Mouse (Mus musculus) stomach, embryonic 15.5 days (tissue): ENCODE measurements around the gene Celf2. TPM values are rescaled to one million over a fixed set of nuclear protein-coding genes. Genes with fewer than 3 reads are reported as not detected.

Experiments
- ATAC-seq: fragments of 200-750 bp; cut with Nextera tagmentation; 2 replicates; pipeline ENCODE4 v1.8.0; 2017; ENCODE audit warnings: low read depth, moderate number of reproducible peaks, moderate TSS enrichment; ENCODE audit not compliant: insufficient read depth, low FRiP score
- H3K27ac ChIP-seq: fragments of 300-500 bp; sonication (generic); 2 replicates; pipeline ENCODE4 v1.5.1; 2015; ENCODE audit warnings: mild to moderate bottlenecking, inconsistent platforms
- H3K27me3 ChIP-seq: fragments of 300-500 bp; sonication (generic); replicated peaks from 2 replicates; pipeline ENCODE4 v1.6.1; 2015; ENCODE audit warnings: inconsistent platforms
- H3K36me3 ChIP-seq: fragments of 300-500 bp; sonication (generic); 2 replicates; pipeline ENCODE4 v1.6.1; 2015; ENCODE audit warnings: inconsistent platforms
- H3K4me1 ChIP-seq: fragments of 300-500 bp; sonication (generic); 2 replicates; pipeline ENCODE4 v1.6.1; 2015; ENCODE audit warnings: inconsistent platforms
- H3K4me2 ChIP-seq: fragments of 300-500 bp; sonication (generic); 2 replicates; pipeline ENCODE4 v1.6.1; 2015; ENCODE audit warnings: mild to moderate bottlenecking, inconsistent platforms
- H3K4me3 ChIP-seq: fragments of 300-500 bp; sonication (generic); replicated peaks from 2 replicates; pipeline ENCODE4 v1.5.1; 2015; ENCODE audit warnings: inconsistent platforms
- H3K9ac ChIP-seq: fragments of 300-500 bp; sonication (generic); 2 replicates; pipeline ENCODE4 v1.6.1; 2015; ENCODE audit warnings: inconsistent platforms
- H3K9me3 ChIP-seq: fragments of 300-500 bp; sonication (generic); 2 replicates; pipeline ENCODE4 v1.6.1; 2016; ENCODE audit warnings: inconsistent platforms
- WGBS: fragments of 180-500 bp; shearing (Covaris S2); methylation state at CpG from one replicate; pipeline ENCODE4 v1.1.7; 2015; 5-methylcytosine and 5-hydroxymethylcytosine counted together
- polyA plus RNA-seq: library from polyadenylated mRNA; unstranded; fragments of >200 nt; fragmentation: Nextera tagmentation; extraction: Ambion mirVana; gene quantifications from 2 replicates; pipeline ENCODE4 v1.2.1, GENCODE M21; 2015

Gene Celf2
- polyA plus RNA-seq, 1 experiment from 2014 or later: 55.9 TPM

DNA sequence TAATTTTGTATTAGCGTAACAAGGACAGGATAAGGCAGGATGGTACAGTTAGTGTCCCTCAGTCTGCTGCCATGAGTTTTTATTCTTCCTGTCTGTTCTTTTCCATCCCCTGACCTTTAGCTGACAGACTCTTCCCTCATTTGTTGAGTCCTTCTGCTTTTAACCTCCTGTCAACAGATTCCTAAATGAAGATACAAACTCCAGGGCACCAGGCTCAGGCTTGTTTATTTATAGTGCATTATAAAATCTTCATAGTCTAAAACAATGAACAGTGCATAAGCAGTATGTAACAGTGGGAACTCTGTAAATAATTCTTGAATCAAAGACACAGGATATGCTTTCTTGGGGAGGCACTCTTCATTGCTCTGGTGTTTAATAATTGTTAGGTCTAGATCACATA lies 131.5 kb downstream of the Celf2 start:
- Histone ChIP-seq H3K4me1 (no peaks in the 10 kb centered on the region), H3K36me3 (no peaks in the 10 kb centered on the region), H3K27me3 (no peaks in the 10 kb centered on the region), H3K9ac (no peak overlapping the region), H3K27ac (no peak overlapping the region), H3K4me3 (no peak overlapping the region), H3K4me2 (no peak overlapping the region), H3K9me3 (no peaks in the 10 kb centered on the region)
- 88% methylated on average over 1 of the region's 1 CpGs for WGBS
- ATAC-seq: no peak

GRCm38 (mm10) chr2:7367738-7368137 lies 141.6 kb downstream of the Celf2 start:
- Histone ChIP-seq H3K27me3 (no peaks in the 10 kb centered on the region), H3K27ac (no peak overlapping the region), H3K36me3 (no peaks in the 10 kb centered on the region), H3K4me2 (no peak overlapping the region), H3K4me1 (no peaks in the 10 kb centered on the region), H3K9ac (no peak overlapping the region), H3K4me3 (no peak overlapping the region), H3K9me3 (no peaks in the 10 kb centered on the region)
- WGBS: 78% methylated on average over 4 of the region's 4 CpGs
- ATAC-seq: no peak

DNA sequence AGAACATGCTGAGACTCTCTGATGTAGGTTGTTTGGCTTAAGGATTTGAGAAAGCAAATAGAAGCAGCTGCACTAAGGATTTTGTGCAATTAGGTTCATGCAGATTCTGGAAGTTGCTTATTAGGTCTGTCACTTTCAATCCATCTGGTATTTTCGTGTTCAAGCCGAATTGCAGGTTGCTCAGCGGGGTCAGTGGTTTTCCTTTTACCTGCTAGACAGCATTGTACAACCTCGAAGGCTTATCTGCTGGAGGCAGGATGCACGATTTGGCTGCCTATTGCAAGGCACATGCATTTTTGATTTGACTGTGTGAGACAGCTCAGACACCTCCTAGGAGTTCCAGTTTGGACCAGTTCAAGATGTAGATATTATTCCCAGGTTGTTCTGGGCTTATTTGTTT lies 149.8 kb downstream of the Celf2 start:
- WGBS: 63% methylated on average over 5 of the region's 5 CpGs
- no peak overlapping the region for H3K4me2 ChIP-seq

DNA sequence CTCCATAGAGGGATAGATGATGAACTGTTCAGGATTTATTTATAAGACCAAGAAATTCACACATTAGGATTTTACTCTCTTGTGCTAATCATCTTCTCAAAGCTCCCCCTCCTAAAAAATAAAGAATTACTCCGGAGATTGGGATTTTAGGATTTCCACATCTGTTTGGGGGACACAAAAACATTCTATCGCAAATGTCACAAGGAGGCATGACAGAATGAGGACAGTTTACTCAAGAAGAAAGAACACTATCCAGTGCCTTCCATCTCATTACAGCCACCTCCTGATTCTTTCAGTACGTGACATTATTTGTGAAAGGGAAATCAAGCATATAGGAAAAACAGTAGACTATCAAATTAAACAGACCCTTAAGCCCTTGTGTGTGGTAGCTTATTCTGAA lies 150.5 kb downstream of the Celf2 start:
- Histone ChIP-seq H3K4me3 (no peak overlapping the region), H3K27me3 (no peaks in the 10 kb centered on the region), H3K9ac (no peak overlapping the region), H3K9me3 (no peaks in the 10 kb centered on the region), H3K4me1 (no peaks in the 10 kb centered on the region), H3K4me2 (no peak overlapping the region), H3K27ac (no peak overlapping the region), H3K36me3 (no peaks in the 10 kb centered on the region)
- WGBS: 66% methylated on average over 3 of the region's 3 CpGs
- no peak for ATAC-seq

More for the DNA sequence above, 149.8 kb downstream of the Celf2 start:
- ATAC-seq: no peak
- Histone ChIP-seq H3K9me3 (no peaks in the 10 kb centered on the region), H3K27ac (no peak overlapping the region), H3K36me3 (no peaks in the 10 kb centered on the region), H3K9ac (no peak overlapping the region), H3K4me3 (no peak overlapping the region), H3K4me1 (no peaks in the 10 kb centered on the region), H3K27me3 (no peaks in the 10 kb centered on the region)

GRCm38 (mm10) chr2:7351234-7351633 lies 158.1 kb downstream of the Celf2 start:
- no peak overlapping the region for H3K27ac ChIP-seq
- no peaks in the 10 kb centered on the region for H3K4me1 ChIP-seq
- no peaks in the 10 kb centered on the region for H3K9me3 ChIP-seq
- no peaks in the 10 kb centered on the region for H3K27me3 ChIP-seq
- no peak for ATAC-seq
- no peak overlapping the region for H3K4me2 ChIP-seq
- 82% methylated on average over 5 of the region's 5 CpGs for WGBS
- H3K9ac ChIP-seq: no peak overlapping the region
- H3K36me3 ChIP-seq: no peaks in the 10 kb centered on the region
- no peak overlapping the region for H3K4me3 ChIP-seq

DNA sequence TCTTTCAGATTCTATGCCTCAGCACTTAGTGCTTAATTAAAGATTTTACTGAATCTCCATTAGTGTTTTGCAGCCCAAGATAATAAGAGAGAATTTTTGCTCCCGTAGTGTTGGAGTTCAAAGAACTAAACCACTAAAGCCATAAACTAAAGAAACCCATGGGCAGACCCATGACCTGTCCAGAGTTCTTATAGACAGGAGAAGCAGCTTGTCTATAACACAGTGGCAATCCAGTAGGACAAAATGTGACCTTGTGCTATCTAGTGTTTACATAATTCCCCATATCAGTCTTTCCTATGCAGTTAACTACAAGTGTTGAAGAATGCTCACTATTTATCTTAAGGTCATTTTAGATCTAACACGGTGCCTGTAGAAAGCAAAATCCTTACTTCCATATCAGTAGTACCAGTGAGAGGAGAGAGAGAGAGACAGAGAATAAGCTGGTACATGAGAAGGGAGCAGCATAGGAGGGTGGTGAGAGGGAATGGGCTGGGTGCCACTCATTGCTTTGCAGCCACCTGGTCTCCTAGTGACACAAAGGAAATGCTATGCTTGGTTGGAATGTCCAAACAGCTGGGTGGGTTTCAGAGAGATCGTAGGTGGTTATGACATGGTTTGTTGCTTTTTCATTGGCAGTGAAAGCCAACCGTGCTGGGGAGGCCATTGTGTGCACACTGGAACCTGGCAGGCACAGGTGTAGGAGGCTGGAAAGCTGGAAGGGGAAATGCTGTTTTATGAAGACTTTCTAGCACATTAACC lies 162.5 kb downstream of the Celf2 start:
- Histone ChIP-seq H3K4me2 (no peak overlapping the region), H3K36me3 (no peaks in the 10 kb centered on the region), H3K4me3 (no peak overlapping the region), H3K9me3 (no peaks in the 10 kb centered on the region), H3K4me1 (no peaks in the 10 kb centered on the region), H3K27ac (no peak overlapping the region), H3K9ac (no peak overlapping the region), H3K27me3 (no peaks in the 10 kb centered on the region)
- no peak for ATAC-seq
- WGBS: 53% methylated on average over 4 of the region's 4 CpGs

GRCm38 (mm10) chr2:7344951-7345350 lies 164.4 kb downstream of the Celf2 start:
- no peak overlapping the region for H3K4me3 ChIP-seq
- no peak overlapping the region for H3K27ac ChIP-seq
- no peak overlapping the region for H3K9ac ChIP-seq
- H3K9me3 ChIP-seq: no peaks in the 10 kb centered on the region
- no peak overlapping the region for H3K4me2 ChIP-seq
- WGBS: 81% methylated on average over 2 of the region's 2 CpGs
- no peaks in the 10 kb centered on the region for H3K4me1 ChIP-seq
- no peak for ATAC-seq
- no peaks in the 10 kb centered on the region for H3K36me3 ChIP-seq
- H3K27me3 ChIP-seq: no peaks in the 10 kb centered on the region

DNA sequence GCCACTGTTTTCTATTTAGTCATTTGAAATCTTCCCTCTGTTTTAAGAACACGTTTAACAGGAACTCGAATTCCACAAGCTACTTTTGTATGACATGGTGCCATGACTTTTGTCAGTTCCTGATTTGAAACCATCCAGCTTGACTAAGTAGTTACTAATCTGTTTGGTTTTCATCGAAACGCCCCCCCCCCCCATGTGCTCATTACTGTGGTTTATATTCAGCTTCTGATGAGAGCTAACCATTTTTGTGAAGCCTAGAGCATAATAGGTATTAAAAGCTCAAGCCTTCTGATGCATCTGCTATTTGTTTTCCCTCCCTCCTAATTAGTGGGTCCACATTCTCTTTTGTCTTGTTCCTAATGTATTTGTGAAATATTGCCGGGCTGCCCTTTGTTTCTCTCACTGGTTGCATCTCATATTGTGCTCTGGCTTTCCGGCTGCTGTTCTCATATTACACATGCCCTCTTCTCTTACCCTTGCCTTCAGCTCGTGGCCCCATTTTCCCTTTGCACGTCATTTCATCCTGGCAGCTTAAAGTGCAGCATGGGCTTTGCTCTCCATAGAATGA lies 166.4 kb downstream of the Celf2 start:
- Histone ChIP-seq H3K4me1 (no peaks in the 10 kb centered on the region), H3K4me2 (no peak overlapping the region), H3K27me3 (no peaks in the 10 kb centered on the region), H3K27ac (no peak overlapping the region), H3K4me3 (no peak overlapping the region), H3K9ac (no peak overlapping the region), H3K36me3 (no peaks in the 10 kb centered on the region), H3K9me3 (no peaks in the 10 kb centered on the region)
- ATAC-seq: no peak
- 66% methylated on average over 8 of the region's 8 CpGs for WGBS

DNA sequence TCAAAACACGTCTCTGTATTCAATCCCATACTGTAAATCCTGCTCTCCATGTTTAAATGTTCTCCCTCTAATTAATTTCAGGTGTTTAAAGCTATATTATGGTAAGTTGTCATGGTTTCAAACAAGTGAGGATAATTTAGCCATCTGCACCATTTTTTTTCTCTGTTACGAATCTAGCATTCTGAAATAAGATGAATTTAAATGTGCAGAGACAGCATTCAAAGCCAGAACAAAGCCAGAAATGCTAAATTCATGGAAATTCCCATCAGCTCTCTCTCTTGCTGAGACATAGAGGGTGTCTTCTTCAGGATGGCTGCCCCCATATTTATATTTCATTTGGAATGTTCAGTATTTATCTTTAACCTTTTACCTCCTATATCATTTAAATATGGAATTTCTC lies 174.5 kb downstream of the Celf2 start:
- H3K27me3 ChIP-seq: no peaks in the 10 kb centered on the region
- no peak overlapping the region for H3K4me3 ChIP-seq
- no peaks in the 10 kb centered on the region for H3K4me1 ChIP-seq
- H3K36me3 ChIP-seq: no peaks in the 10 kb centered on the region
- ATAC-seq: no peak
- H3K9me3 ChIP-seq: no peaks in the 10 kb centered on the region
- H3K27ac ChIP-seq: no peak overlapping the region
- no peak overlapping the region for H3K9ac ChIP-seq
- 59% methylated on average over 2 of the region's 2 CpGs for WGBS
- H3K4me2 ChIP-seq: no peak overlapping the region

GRCm38 (mm10) chr2:7328018-7328899 lies 181.1 kb downstream of the Celf2 start:
- Histone ChIP-seq H3K9ac (no peak overlapping the region), H3K4me2 (no peak overlapping the region), H3K9me3 (no peaks in the 10 kb centered on the region), H3K27me3 (no peaks in the 10 kb centered on the region), H3K4me3 (no peak overlapping the region), H3K4me1 (no peaks in the 10 kb centered on the region), H3K27ac (no peak overlapping the region), H3K36me3 (no peaks in the 10 kb centered on the region)
- no peak for ATAC-seq
- 73% methylated on average over 8 of the region's 8 CpGs for WGBS

DNA sequence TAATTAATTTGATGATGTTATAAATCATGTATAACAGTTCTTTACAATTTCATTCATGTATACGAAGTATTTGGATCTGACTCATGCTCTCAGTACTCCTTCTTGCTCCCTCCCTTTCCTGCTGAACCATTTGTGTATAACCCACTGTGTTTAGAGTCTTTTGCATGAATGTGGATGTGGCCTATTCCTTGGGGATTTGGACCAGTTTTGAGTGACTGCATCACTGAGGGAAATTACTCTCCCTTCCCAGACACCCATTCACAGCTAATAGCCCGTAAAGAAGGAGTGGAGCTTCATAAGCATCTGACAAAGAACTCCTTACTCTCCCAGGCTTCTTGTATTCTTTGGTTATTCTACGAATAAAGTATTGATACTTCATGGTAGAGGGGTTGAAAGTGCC lies 189.6 kb downstream of the Celf2 start:
- no peak for ATAC-seq
- Histone ChIP-seq H3K9ac (no peak overlapping the region), H3K36me3 (no peaks in the 10 kb centered on the region), H3K4me2 (no peak overlapping the region), H3K27ac (no peak overlapping the region), H3K4me1 (no peaks in the 10 kb centered on the region), H3K9me3 (no peaks in the 10 kb centered on the region), H3K27me3 (no peaks in the 10 kb centered on the region), H3K4me3 (no peak overlapping the region)
- WGBS: 79% methylated on average over 3 of the region's 3 CpGs

DNA sequence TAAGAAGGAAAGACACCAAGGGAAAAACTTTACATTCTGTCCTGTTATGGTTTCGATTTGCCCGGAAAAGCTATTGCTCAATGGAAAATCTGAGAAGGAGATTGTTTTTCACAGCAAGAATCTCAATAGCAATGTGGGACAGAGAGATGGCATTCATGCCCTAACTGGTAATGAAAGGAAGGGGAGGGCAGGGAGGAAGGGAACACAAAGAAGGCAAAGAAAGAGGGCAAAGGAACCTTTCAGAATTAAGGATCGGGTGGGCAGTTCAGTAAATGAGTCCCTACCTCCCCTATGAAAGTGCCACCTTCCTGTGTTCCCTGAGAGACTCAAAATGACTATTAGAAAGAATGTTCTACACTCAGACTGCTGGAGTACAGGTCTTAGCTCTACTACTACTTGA lies 197.6 kb downstream of the Celf2 start:
- Histone ChIP-seq H3K27ac (no peak overlapping the region), H3K27me3 (no peaks in the 10 kb centered on the region), H3K9ac (no peak overlapping the region), H3K4me2 (no peak overlapping the region), H3K36me3 (no peaks in the 10 kb centered on the region), H3K4me3 (no peak overlapping the region), H3K4me1 (no peaks in the 10 kb centered on the region), H3K9me3 (no peaks in the 10 kb centered on the region)
- 84% methylated on average over 3 of the region's 3 CpGs for WGBS
- ATAC-seq: no peak
